8 mouse cellular contexts compared by ENCODE assay signal in genomic region chr13:53811862-53812261, GRCm38 (mm10).
DNase-seq lines count a peak whose midpoint lies in the region; ATAC-seq lines count a peak whose summit lies in the region.

No protein-coding gene starts in this region.

- peak; percentile 42; the same call in 1 of the 2 replicates for ATAC-seq in megakaryocyte progenitor cell, adult 5-6 weeks (replicated peaks; ENCODE audit: poor library complexity)
- no peak for ATAC-seq in erythroid progenitor cell, adult 5-6 weeks (replicated peaks; ENCODE audit: low FRiP score, poor library complexity, severe bottlenecking)

- DNase-seq in frontal cortex, postnatal 25 days (ENCODE audit: low spot score in 2 of 2), result peak; percentile 20 to 28
- DNase-seq in frontal cortex, postnatal 10 days (ENCODE audit: low spot score in 2 of 2), result no peak
- peak; percentile 26 for DNase-seq in ovary, postnatal 36 days (ENCODE audit: low spot score)
- no peak for DNase-seq in ovary, adult 18-20 months (ENCODE audit: low spot score)
- peak; percentile 70 for DNase-seq in cerebellum, adult 9-10 months
- peak; percentile 2 for DNase-seq in induced T-regulatory cell, adult 2 months (ENCODE audit: low read depth)

Comparison
In these comparisons a context has a peak if more than half of its experiments do, and no peak if none do; other contexts are left out.
1. DNase-seq: peak in frontal cortex, postnatal 25 days (2 of 2), ovary, postnatal 36 days (single experiment), cerebellum, adult 9-10 months (single experiment) and induced T-regulatory cell, adult 2 months (single experiment); none in frontal cortex, postnatal 10 days (0 of 2) and ovary, adult 18-20 months (single experiment).